Mouse (Mus musculus) cerebellum, postnatal 25 days (tissue): ENCODE measurements around the gene Epb41l1.

Experiments used
- DNase-seq, 2 experiments: peaks; one replicate each; pipeline ENCODE4 v3.0.0; 2021; ENCODE audit warnings: mixed read lengths in 2 of 2

Epb41l1 gene

DNA sequence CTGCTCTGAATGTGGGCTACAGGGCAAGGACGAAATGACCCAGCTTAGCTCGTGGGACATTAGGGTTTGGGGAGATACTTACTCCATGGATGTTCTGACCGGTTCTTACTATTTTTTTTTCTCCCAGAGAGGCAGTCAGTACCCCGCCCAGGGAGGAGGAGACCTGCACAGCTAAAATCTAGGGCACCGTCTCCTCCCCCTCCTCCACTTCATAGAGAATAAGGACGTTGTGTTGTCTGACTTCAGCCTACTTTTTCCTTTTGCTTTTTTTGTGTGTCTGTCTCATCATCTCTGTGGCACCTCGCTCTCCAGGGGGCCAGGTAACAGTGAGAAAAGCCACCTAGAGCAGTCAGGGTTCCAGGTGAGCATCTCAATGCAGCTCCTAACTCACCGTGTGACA lies 121.7 kb downstream of the Epb41l1 start:
- DNase-seq: no peak

- no peak for DNase-seq
Measured at GRCm38 (mm10) chr2:156543804-156544203, 123.1 kb downstream of the Epb41l1 start.

DNA sequence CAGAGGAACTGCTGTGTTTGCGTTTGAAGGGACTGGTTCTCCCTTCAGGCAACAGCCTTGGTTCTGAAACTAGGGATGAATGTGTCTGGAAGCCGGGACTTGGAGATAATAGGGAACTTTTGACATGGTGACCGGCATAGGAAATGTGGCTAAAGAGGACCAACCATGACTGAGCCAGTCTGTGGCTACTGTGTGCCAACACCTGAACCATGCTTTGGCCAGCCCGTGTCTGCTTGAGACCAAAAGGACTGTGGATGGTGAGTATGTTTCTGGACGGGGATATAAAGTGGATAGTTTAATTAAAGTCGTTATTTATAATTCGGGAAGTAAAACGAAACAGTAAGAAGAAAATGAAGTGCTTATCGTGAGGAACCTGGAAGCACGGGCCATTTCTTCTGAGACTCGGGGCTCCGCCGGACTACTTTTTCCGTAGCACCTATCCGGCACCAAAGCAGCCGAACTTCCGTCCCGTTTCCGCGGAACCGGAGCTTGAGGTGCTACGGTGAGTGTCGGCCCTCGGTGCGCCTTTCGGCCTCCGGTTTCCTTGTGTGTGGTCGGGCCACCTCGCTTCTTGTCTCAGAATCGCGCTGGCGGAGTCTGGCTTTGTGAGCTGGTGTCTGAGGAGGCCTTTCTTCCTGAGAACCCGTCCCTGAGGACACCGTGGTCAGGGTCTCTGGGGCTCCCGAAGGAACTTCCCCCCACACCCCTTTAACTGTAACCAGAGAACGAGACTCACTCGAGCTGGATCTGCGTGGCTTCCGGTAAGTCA lies 126.6 kb downstream of the Epb41l1 start, which contains the start of gene Aar2:
Gene Aar2 (plus strand): TSS at position 462 of the 769 bp plus-strand sequence.
- peak; percentile 88 to 91 for DNase-seq

DNA sequence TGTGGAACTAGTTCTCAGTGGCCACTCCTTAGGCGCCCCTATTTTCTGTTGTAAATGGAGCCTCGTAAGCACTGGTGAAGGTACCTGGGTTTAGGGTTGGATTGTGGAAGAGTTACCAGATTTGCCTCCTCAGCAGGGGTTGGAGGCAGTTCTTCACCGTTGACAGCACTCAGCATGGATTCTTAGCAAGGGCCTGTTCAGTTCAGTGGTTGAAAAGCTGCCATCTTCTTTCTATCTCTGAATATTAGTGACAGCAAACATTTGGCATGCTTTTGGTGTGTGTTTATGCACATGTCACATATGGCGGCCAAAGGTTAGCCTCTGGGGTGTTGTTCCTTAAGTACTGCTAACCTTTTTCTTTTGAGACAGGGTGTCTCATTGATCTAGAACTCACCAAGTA lies 131.7 kb downstream of the Epb41l1 start:
- no peak for DNase-seq

- DNase-seq: no peak
Measured at GRCm38 (mm10) chr2:156561808-156562207, 141.1 kb downstream of the Epb41l1 start.

GRCm38 (mm10) chr2:156563557-156563956 lies 142.8 kb downstream of the Epb41l1 start:
- DNase-seq: no peak

- peak; percentile 47 to 61 for DNase-seq
Measured at GRCm38 (mm10) chr2:156566512-156566911, 145.8 kb downstream of the Epb41l1 start.

DNA sequence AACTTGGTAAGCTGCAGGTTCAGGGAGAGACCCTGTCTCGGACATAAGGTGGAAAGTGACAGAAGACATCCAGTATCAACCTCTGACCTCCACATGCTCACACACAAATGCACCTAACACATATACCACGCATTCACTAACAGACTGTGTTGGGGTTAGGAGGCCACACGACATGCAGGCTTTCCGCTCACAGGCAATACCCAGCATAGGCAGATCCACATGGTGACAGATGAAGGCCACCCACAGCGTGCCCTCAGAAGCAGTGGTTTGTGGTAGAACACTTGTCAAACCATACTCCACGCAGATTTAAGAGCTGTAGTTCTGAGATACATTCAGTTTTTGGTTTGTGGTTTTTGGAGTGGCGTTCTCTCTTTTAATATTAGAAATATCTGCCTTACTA lies 147.9 kb downstream of the Epb41l1 start:
- no peak for DNase-seq

DNA sequence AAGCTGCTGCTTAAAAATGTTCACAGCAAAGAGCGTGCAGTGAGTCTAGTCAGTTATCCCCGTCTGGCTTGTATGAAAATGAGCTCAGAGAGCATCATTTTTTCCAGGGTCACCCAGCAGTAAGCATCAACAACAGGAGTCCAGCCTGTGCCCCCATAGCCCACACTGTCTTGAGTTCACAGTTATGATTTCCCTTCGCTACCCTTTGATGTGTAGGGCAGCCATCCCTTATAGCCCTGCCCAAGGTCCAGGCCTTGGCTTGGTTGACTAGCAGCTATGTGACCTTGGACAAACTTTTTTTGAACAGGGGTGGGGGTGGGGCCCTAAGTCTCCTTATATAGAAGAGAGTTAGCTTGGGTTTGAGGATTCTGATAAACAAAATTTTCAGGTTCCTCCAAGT lies 148.6 kb downstream of the Epb41l1 start:
- DNase-seq: no peak

- DNase-seq: no peak
Measured at GRCm38 (mm10) chr2:156571521-156571920, 150.8 kb downstream of the Epb41l1 start.

DNA sequence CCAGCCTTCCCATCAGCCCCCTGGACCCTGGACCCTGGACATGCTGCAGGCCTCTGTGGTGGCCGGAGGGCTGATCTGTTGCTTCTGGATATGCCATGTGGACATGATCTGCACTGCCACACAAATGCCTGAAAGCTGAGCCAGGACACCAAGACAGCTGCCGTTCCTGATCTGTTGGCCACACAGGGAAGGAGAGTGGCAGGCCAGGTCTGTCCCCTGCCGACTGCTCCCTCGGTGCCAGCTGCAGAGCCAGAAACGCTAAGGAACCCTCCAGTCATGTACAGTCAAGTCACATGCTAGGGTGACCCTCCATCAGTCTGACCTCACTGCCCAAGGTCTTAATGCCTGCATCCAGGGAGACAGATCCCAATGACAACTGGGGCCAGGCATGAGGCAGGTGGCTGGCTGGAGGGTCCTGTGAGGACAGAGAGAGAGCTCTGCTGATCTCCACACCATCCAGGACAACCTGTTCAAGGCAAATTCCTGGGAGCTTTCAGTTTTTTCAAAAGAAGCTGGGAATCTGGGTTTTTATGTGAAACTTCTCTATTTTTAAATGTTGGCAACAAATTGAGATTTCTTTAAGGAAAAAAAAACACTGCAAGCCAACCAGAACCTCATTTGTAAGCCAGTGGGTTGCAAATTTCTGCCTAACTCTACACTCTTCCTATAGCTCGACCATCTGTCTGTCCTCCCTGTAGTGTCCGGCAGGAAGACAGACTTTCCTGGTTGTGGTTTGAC lies 156.3 kb downstream of the Epb41l1 start:
- DNase-seq: no peak

DNA sequence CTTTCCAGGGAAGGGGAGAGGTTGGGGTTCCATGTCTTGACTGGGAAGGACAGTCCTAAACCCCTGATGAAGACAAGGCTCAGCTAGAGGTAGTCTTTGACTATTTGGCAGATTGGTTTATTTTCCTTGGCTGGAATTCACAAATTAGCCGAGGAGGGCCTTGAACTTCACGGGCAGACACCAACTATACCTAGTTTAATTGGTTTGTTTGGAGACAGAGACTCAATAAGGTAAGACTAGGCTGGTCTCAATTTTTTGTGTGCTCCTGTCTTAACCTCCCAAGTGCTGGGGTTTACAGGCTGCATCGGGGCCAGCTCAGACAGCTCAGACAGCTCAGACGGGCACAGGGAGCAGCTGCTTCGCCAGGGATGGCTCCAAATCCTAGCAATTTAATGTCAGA lies 159.8 kb downstream of the Epb41l1 start:
- DNase-seq: no peak

DNA sequence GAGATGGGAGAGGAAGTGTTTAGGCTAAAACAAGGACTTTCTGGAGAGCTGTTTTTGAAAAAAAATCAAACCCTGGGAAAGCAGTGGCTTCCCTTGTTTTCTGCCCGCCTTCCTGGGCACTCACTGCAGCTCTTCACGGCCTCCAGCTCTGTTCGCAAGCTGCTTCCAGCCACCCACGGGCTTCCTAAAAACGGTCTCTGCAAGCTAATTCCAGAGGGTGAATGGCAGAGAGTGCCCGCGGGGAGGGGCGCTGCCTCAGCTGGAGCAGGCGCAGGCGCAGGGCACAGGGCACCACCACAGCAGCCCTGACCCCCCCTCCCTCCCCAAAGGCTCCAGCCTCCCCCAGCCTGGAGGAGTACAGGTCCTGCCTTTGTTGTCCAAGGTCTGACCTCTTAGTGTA lies 160.5 kb downstream of the Epb41l1 start:
- peak in 1 of 2 experiments; percentile 44 for DNase-seq

GRCm38 (mm10) chr2:156582887-156583286 lies 162.2 kb downstream of the Epb41l1 start:
- no peak for DNase-seq

- peak; percentile 66 to 75 for DNase-seq
Measured at GRCm38 (mm10) chr2:156584154-156584796, 163.6 kb downstream of the Epb41l1 start.

GRCm38 (mm10) chr2:156584797-156585471 lies 164.2 kb downstream of the Epb41l1 start:
- DNase-seq: no peak

DNA sequence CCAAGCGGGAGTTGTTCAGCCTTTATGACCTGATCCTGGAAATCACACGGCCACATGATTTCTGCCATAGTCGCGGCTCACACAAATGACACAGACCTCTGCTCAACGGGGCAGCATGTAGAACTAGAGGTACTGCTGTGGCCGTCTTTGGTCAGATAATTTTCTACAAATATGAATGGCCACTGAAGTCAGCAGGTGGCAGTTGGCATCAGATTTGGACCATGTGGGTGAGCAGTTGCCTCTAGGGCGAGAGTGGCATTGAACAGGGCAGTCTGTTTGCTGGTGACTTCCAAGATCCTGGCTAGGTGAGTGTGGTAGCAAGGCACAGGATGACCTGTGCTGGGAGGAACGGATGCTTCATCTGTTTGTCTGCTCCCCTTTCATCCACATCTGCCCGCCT lies 168.8 kb downstream of the Epb41l1 start:
- DNase-seq: peak in 1 of 2 experiments; percentile 50
